Mouse (Mus musculus) retina, postnatal 1 day (tissue): ENCODE results near the gene Stx11.

ENCODE experiments used
- DNase-seq: peaks from one replicate; pipeline ENCODE4 v3.0.0-alpha.2; 2012

The Stx11 gene

DNA sequence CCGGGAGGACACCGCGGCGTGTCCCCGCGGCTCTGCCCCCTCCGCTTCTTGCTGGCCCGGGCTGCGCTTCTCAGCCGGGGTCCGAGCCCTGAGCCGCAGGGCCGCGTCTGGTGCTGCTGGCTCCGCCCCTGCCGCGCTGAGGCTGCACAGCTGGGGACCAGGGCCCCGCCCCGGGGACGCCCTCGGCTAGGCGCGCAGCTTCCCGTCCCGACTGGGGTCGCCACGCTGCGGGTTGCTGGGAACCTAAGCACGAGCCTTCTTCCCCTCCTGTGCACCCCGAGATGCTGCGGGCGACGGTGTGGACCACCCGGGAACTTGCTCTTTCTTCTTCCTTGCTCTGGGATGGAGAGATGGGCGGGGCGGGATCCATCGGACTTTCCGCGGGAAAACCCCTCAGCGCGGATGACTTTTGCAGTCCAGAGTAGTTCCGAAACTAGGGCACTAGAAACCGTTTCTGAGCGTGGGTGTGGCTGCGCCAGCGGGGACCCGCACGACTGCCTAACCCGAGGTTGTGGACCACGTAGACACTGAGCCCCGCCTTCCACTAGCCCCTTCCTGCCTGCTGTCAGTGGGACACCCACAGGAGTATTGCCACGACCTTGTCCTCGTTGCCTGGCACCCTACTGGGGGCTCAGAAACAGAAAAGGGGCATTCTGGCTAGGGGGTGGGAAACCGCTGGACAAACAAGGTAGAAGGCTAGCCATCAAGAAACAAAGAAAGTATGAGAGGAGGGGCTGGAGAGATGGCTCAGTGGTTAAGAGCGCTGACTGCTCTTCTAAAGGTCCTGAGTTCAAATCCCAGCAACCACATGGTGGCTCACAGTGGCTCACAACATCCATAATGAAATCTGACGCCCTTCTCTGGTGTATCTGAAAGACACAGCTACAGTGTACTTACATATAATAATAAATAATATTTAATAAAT, at the start of gene Stx11:
Gene Stx11 (minus strand): TSS at position 148 of the 925 bp plus-strand sequence.
- peak; percentile 80 for DNase-seq

DNA sequence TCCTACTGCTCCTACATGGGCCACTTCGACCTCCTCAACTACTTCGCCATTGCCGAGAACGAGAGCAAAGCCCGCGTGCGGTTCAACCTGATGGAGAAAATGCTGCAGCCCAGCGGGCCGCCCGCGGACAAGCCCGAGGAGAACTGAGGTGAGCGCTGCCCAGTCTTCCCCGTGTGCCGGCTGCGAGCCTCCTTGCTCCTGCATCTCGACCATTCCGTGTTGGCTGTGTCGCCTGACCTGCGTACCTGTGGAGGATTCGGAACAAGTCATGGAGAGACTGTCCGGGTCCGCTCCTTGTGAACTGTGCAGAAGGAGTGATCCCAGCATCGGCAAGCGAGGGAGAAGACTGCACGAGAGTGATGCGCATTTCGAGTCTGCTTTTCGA, 44.6 kb upstream of the Stx11 start:
- no peak for DNase-seq

DNA sequence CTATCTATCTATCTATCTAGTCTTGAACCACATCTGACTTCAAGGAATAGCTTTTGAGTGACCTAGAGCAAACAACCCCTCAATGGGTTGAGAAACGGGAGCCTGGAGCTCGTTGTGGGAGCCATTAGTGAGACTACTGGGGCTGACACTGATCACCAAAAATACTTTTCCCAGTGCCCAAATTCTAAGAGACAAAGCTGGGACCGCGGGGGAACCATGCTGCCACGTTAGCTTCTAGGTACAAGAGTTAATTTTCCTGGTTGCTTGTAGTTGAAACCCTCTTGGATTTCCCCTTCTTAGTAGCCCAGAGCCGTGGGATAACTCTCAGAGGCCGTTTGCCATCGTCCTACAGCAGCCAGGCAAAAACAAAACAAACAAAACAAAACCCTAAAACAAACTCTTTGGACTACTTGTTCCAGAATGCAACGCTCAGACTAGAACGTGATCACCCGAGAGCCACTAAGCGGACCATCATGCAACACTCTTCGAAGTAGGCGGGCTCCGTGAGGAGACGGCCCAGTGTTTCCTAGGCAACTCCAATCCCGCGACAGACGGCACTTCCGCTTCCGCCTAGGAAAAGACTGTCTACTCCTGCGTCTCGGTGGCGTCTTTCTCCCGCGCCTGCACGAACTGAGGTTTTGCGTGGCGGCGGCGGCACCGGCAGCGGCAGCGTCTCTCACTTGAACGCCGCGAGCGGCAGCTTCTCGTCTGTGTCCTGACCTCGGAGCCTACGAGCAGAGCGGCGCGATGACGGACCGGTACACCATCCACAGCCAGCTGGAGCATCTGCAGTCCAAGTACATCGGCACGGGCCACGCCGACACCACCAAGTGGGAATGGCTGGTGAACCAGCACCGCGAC, 44.0 kb upstream of the Stx11 start:
- peak; percentile 99 for DNase-seq

DNA sequence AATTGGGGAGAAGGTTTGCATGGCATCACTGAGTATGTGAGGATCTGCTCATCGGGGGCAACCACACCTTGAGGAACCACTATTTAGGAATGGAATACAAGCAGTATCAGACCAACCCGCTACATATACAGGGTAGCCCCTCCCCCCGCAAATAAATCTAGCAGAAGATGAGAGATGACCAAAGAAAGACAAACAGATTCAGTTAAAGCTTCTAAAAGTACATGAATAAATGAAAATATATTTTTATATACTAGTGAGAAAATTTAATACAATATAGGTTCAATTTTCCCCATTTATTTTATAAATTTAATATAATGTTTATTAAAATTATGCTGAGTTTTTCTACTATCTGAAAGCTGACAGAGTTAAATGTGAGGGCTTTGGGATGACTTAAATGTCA, 40.9 kb upstream of the Stx11 start, which contains the start of gene Sf3b5:
Gene Sf3b5 (plus strand): TSS at position 301 of the 400 bp plus-strand sequence.
- DNase-seq: no peak

DNA sequence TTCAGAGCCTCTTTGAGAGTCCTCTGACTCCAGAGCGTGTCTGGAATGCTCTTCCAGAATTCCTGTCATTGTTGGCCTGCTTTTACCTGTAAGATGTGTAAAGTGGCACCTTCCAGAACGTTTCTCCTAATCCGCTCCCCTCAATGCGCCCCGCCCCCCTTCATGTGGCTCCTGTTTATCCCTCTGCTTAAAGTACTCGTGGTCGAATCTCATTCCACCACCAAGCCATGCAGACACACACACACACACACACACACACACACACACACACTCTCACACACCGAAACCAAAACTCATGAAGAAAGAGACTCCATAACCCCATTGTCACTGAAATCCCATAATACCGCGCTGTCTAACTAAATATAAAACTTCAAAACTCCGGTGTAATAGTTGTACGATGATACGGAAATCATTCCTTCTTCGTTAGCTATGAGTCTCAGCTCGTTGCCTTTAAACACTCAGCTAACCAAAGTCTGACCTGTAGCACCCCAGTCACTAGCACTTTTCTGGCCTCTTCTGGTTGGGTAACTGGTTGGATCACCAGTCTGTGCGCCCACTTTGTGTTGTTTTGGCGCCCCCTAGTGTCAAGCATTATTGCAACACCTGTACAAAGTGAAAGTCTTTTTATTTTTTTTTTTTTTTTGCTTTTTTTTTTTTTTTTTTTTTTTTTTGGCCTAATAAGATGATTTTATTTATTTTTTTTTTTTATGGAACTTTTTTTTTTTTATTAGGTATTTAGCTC, 32.8 kb upstream of the Stx11 start:
- peak; percentile 87 for DNase-seq

DNA sequence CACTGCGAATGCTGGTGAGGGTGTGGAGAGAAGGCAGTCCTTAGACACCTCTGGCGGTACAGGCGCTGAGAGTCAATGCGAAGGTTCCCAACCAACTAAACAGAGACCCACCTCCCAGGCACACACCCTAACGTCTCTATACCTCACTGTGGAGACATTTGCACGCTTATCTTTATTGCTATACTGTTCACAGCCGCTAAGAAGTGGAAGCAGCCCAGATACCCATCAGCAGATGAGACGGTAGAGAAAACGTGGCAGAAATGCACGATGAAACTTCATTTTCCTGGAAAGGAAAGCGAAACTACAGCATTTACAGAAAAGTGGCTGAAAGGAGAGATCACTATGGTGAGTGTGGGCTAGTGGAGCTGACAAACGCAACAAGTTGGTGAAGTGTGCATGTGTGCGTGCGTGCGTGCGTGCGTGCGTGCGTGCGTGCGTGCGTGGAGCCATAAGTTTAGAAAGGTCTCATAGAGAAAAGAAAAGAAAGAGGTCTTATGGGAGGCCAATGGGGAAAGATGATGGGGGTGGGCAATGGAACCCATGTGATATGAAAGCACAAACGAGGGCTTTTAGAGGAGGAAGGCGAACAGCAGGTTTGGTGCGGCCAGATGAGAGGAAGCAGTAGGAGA, 29.4 kb upstream of the Stx11 start:
- no peak for DNase-seq

DNA sequence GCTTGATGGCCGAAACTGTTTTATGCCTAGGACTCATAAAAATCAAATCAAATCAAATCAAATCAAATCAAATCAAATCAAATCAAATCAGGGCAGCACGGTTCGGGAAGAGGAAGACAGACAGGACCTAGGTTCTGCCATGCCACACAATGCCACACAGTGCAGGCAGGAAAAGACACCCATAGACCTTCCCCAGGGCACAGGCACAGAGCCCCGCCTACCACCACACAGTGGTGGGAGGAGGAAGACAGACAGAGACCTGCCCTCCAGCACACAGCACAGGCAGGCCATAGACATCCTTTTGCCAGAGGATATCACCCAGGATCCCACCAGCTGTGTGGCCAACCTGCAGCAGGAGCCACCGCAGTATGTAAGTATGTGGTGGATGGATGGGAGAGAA, 27.9 kb upstream of the Stx11 start:
- peak; percentile 7 for DNase-seq

DNA sequence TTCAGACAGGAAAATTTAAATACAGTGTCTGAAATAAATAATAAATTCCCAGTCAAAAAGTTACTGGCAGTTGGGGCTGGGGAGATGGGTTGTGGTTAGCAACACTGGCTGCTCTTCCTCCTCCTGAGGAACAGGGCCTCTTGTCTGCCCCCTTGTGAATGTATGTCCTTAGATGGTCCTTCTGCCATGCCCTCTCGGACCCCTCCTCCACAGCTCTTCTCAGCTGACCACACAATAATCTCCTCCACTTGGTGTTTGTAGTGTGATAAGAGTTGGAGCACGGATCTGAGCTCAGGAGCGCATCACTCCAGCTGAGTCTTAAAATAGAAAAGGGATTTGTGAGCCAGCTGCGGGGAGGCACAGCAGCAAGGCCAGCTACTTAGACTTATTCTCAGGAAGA, 22.8 kb upstream of the Stx11 start:
- no peak for DNase-seq

DNA sequence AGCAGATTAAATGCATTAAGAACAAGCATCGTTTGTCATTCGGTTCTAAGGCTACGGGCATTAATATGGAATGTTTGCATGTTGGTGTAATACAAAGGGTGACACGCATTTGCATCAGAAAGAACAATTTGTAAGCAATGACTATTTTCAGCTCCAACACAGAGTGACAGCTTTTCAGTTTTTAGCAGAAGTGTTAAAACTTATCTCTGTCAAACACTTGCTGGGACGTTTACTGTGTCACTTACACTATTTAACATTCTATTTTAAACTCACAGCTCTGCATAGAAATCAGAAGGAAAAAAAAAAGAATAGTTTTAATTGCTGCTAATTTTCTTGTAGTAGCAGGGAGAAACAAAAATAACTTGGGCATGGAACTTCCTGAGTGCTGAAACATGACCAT, 22.4 kb upstream of the Stx11 start:
- no peak for DNase-seq

DNA sequence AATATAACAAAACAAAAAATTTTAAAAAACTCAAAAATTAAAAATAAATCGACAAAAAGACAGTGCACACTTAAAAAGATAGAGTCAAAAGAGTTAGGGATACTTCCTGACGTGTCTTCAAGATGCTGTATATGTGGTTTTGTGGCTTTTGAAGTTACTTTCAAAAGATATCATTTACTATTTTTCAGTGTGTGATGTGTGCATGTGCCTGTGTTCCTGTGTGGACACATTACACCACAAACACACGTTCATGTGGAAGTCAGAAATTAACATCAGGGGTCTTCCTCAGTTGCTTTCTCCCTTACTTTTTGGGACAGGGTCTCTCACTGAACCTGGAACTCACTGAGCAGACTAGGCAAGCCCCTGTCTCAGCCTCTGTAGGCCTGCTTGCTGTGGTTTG, 20.9 kb upstream of the Stx11 start:
- DNase-seq: no peak

DNA sequence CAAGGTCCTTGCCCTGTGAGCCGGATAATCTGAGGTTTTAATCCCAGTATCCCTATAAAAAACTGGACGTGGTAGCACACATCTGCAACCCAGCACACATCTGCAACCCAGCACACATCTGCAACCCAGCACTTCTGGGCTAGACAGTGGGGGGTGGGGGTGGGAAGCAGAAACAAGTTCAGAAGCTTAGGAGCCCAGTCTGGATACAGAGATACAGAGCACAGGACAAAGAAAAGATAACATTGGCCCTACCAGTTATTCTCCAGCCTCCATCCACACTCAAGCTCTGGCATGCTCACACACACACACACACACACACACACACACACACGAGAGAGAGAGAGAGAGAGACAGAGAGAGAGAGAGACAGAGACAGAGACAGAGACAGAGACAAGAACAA, 19.4 kb upstream of the Stx11 start:
- no peak for DNase-seq

DNA sequence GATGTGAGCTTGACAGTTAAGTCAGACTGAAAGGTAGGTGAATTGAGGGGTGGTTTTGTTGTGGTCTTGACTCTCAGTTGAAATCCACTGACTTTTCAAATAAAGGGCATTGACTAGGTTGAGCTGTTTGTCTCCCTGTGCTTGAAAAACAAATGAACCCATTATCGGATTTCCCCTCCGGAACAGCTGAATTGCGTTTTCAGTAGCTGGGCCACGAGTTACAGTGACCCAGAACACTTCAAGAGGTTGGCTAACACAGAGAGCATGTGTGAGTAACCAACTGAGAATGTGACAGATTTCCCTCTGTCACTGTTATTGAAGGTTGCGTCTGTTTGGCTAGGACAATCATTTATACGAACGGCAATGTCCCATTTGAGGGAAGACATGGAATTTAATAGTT, 17.0 kb upstream of the Stx11 start:
- DNase-seq: no peak

DNA sequence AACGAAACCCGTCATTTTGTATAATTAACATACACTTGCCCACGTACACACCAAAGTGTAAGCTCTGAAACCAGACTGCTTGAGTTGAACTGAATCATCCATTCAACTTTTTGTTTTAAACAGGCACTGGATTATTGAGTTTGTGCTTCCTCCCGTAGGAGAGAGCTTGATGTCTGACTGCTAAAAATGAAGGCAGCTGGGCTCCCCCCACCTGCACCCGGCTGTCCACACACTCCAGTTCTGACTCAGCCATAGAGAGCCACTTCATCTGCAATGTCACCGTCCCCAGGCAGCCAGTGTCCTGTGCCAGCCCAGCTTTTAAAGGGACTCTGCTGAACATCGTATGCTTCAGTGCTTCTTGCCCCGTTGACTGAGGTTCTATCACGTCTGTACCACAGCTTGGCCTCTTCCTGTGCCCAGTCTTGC, 13.7 kb upstream of the Stx11 start:
- DNase-seq: no peak

DNA sequence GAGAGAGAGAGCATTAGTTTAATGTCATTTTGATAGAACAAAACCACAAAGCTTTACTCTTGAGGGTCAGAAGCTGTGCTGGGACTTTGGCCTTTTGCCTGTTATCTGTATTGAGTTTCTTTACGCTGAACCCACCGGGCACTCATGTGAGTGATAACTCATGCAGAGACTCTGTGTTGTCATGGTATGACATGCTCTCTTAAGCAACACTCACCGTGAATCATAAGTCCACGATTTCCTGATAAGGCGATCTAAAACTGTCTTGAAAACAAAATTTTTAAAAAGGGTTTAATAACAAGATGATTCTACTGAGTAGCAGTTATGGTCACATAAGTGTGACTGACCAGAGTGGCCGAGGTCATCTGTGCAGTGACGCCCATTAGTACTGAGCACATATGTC, 12.5 kb upstream of the Stx11 start:
- no peak for DNase-seq

DNA sequence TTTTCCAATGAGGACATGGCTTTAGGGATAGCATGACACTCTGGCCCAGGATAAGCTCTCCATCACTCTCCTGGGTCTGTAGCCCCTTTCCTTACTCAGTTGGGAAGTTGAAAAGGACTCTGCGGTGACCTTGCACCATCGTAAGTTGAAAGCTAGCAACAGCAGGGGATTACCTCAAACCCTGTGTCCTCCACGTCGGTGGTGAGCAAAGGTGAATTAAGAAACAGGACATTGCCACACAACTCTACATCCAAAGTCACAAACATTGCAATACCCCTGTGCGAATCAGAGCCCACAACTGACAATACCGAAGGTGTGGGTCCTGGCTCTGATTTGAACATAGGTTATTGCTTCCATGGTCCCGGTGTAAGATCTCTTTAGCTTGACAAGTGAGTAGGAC, 11.9 kb upstream of the Stx11 start:
- no peak for DNase-seq

DNA sequence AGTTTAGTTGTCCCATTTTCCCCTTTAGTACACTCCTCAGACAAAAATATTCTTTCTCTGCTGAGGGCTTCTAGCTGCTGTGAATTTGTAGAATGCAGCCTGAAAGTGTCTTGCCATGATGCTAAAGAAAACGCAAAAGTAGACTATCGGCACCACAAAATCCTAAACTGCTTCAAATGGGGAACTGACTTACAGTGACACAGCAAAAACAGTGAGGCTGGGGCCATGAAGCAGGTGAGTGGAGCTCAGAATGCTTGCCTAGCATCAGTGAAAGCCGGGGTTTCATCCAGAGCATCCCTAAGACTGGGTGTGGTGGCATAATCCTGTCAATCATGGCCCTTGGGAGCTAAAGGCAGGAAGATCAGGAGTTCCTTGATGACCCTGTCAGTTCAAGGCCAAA, 11.4 kb upstream of the Stx11 start:
- no peak for DNase-seq

DNA sequence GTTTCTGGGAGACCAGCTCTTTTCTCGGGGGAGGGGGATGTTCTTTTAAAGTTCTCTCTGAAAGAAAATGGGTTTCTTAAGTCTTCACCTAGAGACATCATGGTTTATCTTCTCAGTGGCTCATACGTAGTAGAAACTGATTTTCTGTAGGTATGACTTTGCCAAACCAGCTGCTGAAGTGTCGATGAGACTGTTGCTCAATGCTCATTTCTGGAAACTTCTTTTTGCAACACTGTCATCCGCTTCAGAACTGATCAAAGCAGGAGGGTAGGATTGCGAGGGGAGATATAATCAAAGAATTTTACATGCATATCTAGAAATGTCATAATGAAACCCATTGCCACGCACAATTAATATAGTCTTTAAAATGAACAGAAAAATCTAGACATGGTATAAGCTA, 10.5 kb upstream of the Stx11 start:
- DNase-seq: no peak

DNA sequence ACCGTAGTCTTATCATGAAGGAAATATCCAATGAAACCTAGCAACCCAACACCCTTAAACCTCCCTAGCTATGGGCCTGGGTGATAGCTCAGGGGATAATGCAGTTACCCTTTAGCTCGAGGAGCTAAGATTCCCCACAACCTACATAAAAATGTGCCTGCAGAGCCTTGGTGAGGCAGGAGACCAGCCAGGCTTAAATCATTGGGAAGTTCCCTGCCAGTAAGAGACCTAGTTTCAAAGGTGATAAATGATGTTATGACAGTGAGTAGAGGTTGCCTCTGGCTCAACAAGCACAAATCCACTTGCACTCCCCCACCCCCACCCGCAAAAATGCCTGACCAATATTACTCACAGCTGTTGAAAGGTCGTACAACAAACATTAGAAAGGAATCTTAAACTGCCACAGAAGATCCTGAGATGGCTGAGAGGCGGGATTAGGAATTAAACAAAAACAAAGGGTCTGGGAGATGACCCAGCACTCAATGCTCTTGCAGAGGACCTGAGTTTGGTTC, 1.6 kb upstream of the Stx11 start:
- DNase-seq: no peak

DNA sequence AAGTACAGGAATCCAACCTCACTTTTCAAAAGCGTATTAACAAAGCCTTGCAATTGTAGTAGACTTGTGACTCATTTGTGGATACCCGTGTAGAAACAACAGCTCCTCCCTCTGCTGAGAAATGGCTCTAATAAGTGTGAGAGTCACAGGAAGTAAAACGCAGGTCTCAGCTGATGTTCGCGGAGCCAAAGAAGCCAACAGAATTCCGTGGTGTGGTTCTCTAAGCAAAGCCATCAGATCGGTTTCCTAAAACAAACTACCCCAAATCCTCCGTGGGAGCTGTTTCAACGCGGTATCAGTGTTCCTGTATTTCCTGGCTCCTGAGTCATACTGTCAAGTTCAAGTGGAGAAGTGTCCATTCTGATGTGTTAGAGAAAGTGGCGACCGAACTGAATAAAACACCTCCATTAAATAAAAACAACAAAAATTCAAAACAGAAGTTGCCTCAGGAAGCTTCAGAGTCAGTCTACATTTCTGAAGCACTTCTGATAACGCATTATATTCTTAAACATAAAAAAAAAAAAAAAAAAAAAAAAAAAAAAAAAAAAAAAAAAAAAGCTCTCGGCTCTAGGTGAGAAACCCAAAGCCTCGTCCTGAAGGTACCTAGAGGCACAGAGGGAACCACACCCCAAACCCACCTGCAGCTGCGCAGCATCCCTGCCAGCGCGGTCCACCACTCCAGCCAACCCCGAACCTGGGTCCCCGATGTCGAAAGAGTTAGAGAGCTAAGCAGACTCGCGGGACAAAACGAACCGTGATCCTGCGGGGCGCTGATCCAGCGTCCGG, 543 bp downstream of the Stx11 start:
- peak; percentile 22 for DNase-seq

DNA sequence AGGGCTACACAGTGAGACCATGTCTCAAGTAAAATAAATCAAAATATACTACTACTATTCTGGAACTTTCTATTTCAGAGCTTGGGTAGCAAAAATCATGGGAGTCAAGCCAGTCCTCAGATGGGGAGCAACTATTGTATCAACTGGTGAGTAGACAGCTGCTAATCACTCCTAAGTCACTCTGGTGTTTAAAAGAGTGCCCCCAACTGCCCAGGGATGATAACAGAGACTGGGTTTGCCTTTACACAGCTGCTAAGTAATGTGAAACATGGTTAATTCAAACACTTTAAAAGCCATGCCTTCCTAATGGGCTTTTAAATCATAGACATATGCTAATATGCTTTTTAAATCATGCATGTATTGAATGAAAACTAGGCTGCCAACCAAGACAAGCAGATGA, 1.9 kb downstream of the Stx11 start:
- no peak for DNase-seq

DNA sequence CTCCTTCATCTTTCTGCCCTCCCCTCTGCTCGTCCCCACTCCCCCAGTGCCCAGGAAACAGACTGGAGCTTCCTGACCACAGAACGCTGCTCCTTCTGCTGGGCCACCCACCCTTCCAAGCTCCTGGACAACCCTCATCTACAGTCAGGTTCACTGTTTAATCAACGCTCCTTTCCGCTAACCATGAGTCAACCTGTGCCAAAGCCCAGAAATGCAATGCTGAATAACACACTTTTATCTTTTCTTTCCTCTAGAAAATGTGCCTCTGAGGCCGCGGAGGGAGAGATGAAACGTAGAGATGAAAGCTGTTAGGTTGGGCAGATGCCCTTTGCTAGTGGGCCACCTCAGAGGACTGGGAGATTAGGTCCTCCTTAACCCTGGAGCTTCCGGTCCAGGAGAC, 2.6 kb downstream of the Stx11 start:
- no peak for DNase-seq

DNA sequence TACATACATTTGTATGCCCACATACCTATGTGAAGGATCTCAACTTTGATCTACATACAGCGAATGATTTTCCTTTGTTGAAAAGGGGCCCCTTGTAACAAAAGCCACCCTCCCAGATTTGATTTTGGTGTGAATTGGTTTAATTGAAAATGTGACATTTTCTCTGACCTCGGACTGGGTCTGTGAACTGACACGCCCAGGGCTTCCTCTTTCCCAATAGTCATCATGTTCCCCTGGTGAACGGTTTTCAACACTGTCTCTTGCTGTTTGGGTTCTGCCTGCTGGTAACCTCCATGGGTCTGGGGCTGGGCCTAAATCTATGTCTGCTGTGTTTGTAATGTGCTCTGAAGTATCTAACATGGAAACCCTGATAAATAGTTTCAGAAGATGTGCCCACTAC, 6.8 kb downstream of the Stx11 start:
- no peak for DNase-seq
